Mouse (Mus musculus): ENCODE data around the gene Prkg1. TPM values are rescaled to one million over a fixed set of nuclear protein-coding genes. Genes with fewer than 3 reads are reported as not detected.
"Not testable (repeated sequence)": the region's sequence is repeated elsewhere in the genome, so short reads cannot be mapped to it uniquely, and the experiment has no call there.

Prkg1 gene
- total RNA-seq, 2 experiments from 2014 or later: 12.2 to 14.8 TPM

- no peak for DNase-seq (ENCODE audit: low spot score)
- intact Hi-C loops (cut with DNase I): no loop called here
Measured at GRCm38 (mm10) chr19:30558024-30558423, 1206.8 kb downstream of the Prkg1 start.

- DNase-seq (ENCODE audit: low spot score): no peak
- intact Hi-C loops (cut with DNase I): loop anchor here (1.0 to 5.0 kb wide), 3 partner anchors 127 to 337 kb away; no protein-coding TSS in a partner anchor
Measured at GRCm38 (mm10) chr19:30554467-30554881, 1210.4 kb downstream of the Prkg1 start.

GRCm38 (mm10) chr19:30553740-30554139 lies 1211.1 kb downstream of the Prkg1 start:
- no peak for DNase-seq (ENCODE audit: low spot score)
- intact Hi-C loops (cut with DNase I): loop anchor here (1.0 to 5.0 kb wide), 3 partner anchors 126 to 336 kb away; no protein-coding TSS in a partner anchor

- intact Hi-C loops (cut with DNase I): loop anchor here (5.0 kb wide), 1 partner anchor 125 kb away; no protein-coding TSS in a partner anchor
- no peak for DNase-seq (ENCODE audit: low spot score)
Measured at GRCm38 (mm10) chr19:30552260-30552659, 1212.6 kb downstream of the Prkg1 start.

GRCm38 (mm10) chr19:30549854-30550647 lies 1214.8 kb downstream of the Prkg1 start:
- DNase-seq (ENCODE audit: low spot score): no peak
- intact Hi-C loops (cut with DNase I): loop anchor here (5.0 kb wide), 1 partner anchor 123 kb away; no protein-coding TSS in a partner anchor

- intact Hi-C loops (cut with DNase I): no loop called here
- DNase-seq (ENCODE audit: low spot score): no peak
Measured at GRCm38 (mm10) chr19:30549044-30549853, 1215.6 kb downstream of the Prkg1 start, which contains the start of gene Dkk1. Gene Dkk1 (minus strand): TSS chr19:30549665.

GRCm38 (mm10) chr19:30548411-30549043 lies 1216.3 kb downstream of the Prkg1 start:
- no peak for DNase-seq (ENCODE audit: low spot score)
- intact Hi-C loops (cut with DNase I): no loop called here

- DNase-seq (ENCODE audit: low spot score); intact Hi-C loops (cut with DNase I): not testable (repeated sequence)
Measured at GRCm38 (mm10) chr19:30539365-30539941, 1225.4 kb downstream of the Prkg1 start.

GRCm38 (mm10) chr19:30516771-30517170 lies 1248.1 kb downstream of the Prkg1 start:
- intact Hi-C loops (cut with DNase I): no loop called here
- no peak for DNase-seq (ENCODE audit: low spot score)

Other genes with a start within 250 kb of the Prkg1 start
- not detected for gene A1cf, start 103.7 kb upstream of the Prkg1 start, total RNA-seq (2021)

Data from heart, postnatal 25 days (tissue).